Mouse (Mus musculus) megakaryocyte-erythroid progenitor cell, adult 5-6 weeks (primary cell): ENCODE measurements around the gene Ppox. TPM values are rescaled to one million over a fixed set of nuclear protein-coding genes. Genes with fewer than 3 reads are reported as not detected.
"Not testable (repeated sequence)": the region's sequence is repeated elsewhere in the genome, so short reads cannot be mapped to it uniquely, and the experiment has no call there.

Source experiments
- ATAC-seq: replicated peaks from 2 replicates; pipeline ENCODE4 v1.8.0; 2016; ENCODE audit warnings: mild to moderate bottlenecking, inconsistent platforms; ENCODE audit not compliant: severe bottlenecking, poor library complexity, low FRiP score, low TSS enrichment
- total RNA-seq, 2 experiments: library from RNA; stranded (forward) in 1 of 2; stranded (reverse) in 1 of 2; fragments of 200-1000, 215-1000 nt in 1 of 2; fragments of >200 nt in 1 of 2; fragmentation: Nextera tagmentation in 1 of 2; gene quantifications; 2 replicates each; pipeline ENCODE4 v1.2.3; 2014 to 2017

Ppox gene
- total RNA-seq (2014; fragmentation: Nextera tagmentation) = 114 and 123 TPM in 2 replicates
- 18.1 and 29.5 TPM in 2 replicates for total RNA-seq (2017)

DNA sequence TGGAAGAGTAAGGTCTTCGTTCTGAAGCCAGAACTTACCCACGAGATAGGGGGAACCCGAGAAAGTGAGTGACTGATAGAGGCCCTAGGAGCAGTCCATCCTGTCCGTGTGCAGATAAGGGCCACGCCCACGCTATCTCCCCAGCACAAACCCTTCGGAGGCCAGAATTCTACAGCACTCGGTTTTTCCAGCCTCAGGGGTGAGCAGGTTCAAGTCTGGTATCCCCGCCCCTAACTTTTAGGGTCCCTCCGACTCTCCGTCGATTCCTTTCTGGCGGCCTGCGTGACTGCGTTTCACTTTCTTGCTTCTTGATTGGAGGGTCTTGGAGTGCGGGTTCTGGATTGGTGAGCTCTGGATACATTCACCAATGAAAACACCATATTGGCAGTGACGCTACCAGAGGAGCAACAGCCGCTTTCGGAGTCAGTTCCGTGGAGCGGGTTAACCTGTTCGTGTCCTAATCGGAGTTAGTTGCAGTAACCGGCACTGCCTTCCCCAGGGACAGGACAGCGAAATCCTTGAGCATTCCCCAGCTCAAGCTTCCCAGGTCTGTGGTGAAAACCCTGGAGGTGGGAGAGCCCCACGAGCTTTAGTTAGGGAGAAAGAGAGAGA lies at the start of gene Ppox:
Ppox (minus strand) TSS at position 271 of the 612 bp plus-strand sequence.
- peak; percentile 87 for ATAC-seq

DNA sequence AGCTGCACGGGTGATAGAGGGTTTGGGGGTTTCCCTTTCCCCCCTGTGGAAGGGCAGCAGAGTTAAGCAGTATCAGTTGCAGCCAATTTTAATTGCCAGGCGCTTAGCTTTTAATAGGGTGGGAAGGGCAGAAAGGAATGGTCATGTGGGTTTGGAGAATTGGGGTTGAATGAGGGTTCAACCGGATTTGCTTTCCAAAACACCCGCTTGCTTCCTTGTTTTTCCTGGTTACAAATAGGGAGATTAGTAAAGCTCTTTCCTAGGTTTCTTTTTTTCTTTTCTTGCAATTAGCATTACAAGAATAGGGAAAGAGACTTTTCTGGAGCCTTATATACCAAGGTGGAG lies 49.2 kb upstream of the Ppox start:
- ATAC-seq = peak; percentile 34

DNA sequence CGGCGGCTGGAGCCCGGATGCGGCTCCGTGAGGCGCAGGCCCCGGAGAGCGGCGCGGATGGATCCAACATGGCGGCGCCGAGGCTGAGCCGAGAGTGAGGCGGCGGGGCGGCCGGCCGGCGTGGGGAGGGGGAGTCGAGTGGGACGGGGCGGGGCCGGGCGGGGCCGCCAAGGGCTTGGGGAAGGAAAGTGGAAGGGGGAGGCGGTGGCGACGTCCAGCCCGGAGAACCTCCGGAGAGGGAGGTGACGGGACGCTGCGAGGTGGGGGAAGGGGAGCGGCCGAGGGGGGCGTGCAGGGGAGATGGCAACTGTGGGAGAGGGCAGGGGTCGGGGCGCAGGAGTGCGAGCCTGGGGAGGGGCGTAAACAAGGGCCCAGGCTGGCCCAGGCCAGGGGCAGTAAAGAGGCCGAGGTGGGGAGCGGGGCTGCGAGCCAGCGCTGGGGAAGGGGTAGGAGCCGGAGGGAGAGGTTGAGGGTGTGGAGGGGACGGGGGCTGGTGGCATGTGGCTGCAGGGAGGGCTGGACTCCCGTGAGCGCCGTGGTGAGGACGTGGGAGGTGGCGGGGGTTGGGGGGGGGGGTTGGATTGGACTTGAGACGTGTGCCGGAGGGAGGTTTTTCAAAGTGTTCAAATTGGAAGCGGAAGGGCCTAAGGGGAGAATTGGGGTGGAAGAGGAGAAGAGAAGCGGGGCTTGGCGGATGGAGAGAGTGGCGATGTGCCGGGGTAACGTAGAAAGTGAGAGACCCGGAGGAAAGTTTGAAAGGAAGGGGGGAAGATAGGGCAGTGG lies 48.6 kb upstream of the Ppox start:
- peak; percentile 11; the same call in 1 of the 2 replicates for ATAC-seq

DNA sequence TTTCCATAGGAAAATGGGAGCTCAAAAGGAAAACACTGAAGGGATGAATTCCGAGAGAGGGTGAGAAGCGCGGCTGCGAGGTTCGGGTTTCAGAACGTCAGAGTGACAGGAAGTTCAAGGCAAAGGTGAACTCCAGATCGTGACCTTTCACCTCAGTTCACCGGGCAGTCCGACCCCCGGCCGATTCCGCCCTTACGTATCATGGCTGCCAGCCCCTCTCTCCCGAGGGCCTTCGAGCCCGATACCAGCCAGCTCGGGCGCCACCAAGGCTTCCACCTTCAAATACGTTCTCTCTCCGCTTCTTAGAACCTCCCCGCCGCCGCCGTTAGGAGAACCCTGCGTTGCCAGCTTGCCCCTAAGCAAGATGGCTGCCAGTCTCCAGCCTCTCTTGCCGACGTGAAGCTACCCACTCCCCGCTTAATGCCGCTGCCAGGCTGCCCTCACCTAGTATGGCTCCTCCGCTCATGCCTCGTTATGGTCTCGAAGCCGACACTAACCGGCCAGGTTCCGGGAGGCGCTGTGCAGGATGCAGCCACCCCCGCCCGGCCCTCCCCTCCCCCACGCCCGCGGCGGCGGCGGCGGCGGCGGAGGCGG lies 48.0 kb upstream of the Ppox start, which contains the start of gene Dedd:
Dedd (plus strand) TSS at position 307 of the 594 bp plus-strand sequence.
- peak; percentile 92 for ATAC-seq

- ATAC-seq = no peak
Measured at GRCm38 (mm10) chr1:171328244-171328643, 47.3 kb upstream of the Ppox start.

DNA sequence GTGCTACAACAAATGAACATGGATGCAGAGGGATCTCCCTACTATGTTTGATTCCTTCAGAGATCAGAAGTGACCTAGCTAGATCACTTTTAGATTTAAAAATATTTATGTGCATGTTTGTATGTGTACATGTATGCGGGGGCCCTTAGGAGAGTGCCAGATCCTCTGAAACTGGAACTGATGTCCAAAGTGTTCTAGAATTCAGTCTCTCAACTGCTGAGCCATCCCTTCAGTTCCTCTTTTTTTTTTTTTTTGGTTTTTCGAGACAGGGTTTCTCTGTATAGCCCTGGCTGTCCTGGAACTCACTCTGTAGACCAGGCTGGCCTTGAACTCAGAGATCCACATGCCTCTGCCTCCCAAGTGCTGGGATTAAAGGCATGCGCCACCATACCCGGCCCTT lies 45.6 kb upstream of the Ppox start:
- not testable (repeated sequence) for ATAC-seq

DNA sequence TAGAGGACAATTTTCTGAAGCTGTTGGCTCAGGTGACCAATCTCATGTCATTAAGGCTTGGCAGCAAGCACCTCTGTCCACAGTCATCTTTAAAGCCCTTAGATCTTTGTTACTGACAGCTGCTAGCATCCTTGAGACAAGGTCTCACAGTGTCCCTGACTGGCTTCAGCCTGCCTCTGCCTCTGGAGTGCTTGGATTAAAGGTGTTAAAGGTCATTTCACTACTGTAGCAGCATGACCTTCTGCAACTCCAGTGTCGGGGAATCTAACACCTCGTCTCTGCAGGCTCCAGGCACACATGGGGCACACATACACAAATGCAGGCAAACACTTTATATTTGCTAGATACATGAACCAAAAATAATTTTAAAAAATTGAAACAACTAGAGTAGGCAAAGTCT lies 44.6 kb upstream of the Ppox start:
- ATAC-seq = no peak

DNA sequence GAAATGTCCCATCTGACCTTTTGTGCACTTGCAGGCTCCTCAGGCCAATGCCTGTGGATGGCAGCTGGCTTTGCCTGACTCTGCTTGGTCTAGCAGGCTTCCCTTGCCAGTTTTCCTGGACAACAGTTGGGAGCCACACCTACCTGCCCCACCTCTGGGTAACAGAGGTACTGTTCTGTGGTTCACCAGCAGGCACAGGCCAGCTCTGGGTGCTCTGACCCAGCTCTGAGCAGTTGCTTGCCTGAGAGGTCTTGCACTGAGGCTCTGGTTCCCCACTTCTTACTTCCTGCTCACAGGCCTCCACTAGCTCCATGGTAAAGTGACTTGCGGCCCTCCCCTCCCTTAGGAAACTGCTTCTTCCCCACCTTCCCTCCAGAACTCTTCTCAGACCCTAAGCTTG lies 41.0 kb upstream of the Ppox start:
- peak; percentile 76 for ATAC-seq

GRCm38 (mm10) chr1:171321415-171321814 lies 40.4 kb upstream of the Ppox start:
- peak; percentile 69 for ATAC-seq

DNA sequence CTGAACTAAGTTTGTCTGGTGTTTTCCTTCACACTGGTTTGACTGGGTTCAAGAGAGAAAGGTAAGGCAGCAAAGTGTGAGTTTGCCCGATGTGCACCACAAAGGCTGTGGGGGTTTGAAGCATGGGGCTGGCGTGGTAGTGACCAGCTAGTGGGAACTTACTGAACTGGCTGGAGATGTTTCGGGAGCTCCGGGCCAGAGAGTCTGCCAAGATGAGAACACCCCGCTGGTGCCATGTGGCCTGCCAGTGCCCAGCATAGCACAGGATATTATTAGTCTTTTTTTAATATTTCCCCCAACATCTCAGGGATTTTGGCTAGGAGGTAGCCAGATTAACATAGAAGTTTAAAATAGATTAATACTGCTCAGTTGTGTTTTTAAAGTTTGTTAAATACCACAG lies 39.2 kb upstream of the Ppox start:
- no peak for ATAC-seq

DNA sequence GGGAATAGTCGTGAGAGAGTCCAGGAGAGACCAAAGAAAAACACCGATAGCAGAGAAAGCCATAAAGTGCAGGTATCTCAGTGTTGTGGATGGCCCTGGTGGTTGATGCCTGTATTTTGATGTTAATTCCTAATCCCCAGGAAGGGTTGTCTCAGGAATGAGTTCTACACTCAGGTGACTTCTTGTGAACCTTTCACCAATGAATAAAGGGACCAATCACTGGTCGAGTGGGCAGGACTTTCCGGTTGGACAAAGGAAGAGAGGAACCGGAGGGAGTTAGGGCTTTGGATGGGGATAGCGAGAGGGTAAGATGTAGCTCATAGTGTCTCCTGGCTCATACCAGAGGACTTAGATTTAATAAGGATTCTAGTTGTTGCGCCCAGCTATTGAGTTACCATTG lies 38.8 kb upstream of the Ppox start:
- ATAC-seq = no peak

- ATAC-seq = no peak
Measured at GRCm38 (mm10) chr1:171309321-171309720, 28.3 kb upstream of the Ppox start.

DNA sequence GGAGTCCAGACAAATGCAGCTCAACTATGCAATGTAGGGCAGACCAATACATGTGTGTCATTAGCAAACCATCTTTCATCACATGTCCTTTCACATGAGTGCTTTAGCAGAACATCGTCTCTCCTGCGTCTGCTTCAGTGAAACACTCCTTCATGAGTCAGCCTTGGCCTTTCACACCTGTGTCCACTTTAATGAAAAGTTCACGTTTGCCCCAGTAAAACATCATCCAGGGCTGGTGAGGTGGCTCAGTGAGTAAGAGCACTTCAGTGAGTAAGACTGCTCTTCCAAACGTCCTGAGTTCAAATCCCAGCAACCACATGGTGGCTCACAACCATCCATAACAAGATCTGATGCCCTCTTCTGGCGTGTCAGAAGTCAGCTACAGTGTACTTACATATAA lies 25.2 kb upstream of the Ppox start:
- ATAC-seq = not testable (repeated sequence)

GRCm38 (mm10) chr1:171298226-171298625 lies 17.2 kb upstream of the Ppox start:
- ATAC-seq = no peak

- peak; percentile 40; the same call in 1 of the 2 replicates for ATAC-seq
Measured at GRCm38 (mm10) chr1:171295063-171295402, 14.0 kb upstream of the Ppox start.

GRCm38 (mm10) chr1:171294298-171295062 lies 13.5 kb upstream of the Ppox start, which contains the start of gene Ufc1:
Ufc1 (minus strand) TSS chr1:171295024.
- ATAC-seq = peak; percentile 94

- no peak for ATAC-seq
Measured at GRCm38 (mm10) chr1:171293906-171294297, 12.9 kb upstream of the Ppox start.

- no peak for ATAC-seq
Measured at GRCm38 (mm10) chr1:171293351-171293750, 12.4 kb upstream of the Ppox start.

DNA sequence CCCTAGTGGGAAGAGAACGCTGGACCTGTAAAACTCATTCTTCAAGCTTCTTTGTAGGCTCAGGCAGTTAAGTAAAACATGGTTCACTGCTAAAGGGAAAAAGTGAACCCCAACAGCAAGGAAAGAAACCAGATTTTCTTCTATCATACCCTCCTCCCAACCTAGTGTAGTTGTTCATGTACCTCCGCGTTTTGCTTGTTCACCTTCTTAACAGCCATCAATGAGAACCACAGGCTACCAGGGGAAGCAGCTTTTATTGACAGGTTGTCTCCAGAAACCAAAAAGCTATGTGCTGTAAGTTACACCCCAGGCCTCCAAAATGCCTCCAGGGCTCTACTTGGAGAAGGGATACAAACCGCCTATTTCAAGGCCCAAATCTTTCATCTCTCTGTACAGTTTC lies 7.3 kb upstream of the Ppox start:
- ATAC-seq = no peak
